Mouse (Mus musculus) MEL (cell line): ENCODE results near the gene Rnf126. TPM values are rescaled to one million over a fixed set of nuclear protein-coding genes. Genes with fewer than 3 reads are reported as not detected.
A peak's percentile ranks its signal among the peaks of the same experiment; 100 is the strongest.

Experiments used
- DNase-seq: peaks from one replicate; pipeline ENCODE4 v3.0.0; 2011; ENCODE audit warnings: low read depth, low spot score
- H3K27ac ChIP-seq: 2 replicates; pipeline ENCODE4 v1.5.1; 2012; ENCODE audit warnings: low read depth, mild to moderate bottlenecking, control low read depth, low read length, moderate library complexity; ENCODE audit not compliant: control insufficient read depth
- H3K27me3 ChIP-seq, 2 experiments: fragments of 150-350 bp in 1 of 2; sonication (generic) in 1 of 2; 2 replicates each; pipeline ENCODE4 v1.6.1; 2012; ENCODE audit warnings: low read length in 2 of 2, mild to moderate bottlenecking in 2 of 2, improper control_type of control experiment in 1 of 2, moderate library complexity in 1 of 2; ENCODE audit not compliant: insufficient read depth in 2 of 2, control insufficient read depth in 1 of 2
- H3K36me3 ChIP-seq, 2 experiments: 2 replicates each; pipeline ENCODE4 v1.6.1; 2012 to 2014; ENCODE audit warnings: low read length in 2 of 2, improper control_type of control experiment in 1 of 2, inconsistent platforms in 1 of 2, mild to moderate bottlenecking in 1 of 2; ENCODE audit not compliant: insufficient read depth in 2 of 2, control insufficient read depth in 1 of 2
- H3K4me1 ChIP-seq, 2 experiments: fragments of 150-350 bp in 1 of 2; sonication (generic) in 1 of 2; 2 replicates each; pipeline ENCODE4 v1.6.1; 2012; ENCODE audit warnings: low read length in 2 of 2, improper control_type of control experiment in 1 of 2, mild to moderate bottlenecking in 1 of 2; ENCODE audit not compliant: insufficient read depth in 2 of 2, control insufficient read depth in 1 of 2
- H3K4me3 ChIP-seq, 2 experiments: fragments of 150-350 bp in 1 of 2; sonication (generic) in 1 of 2; 2 replicates each; pipeline ENCODE4 v1.5.1; 2012; ENCODE audit warnings: low read depth in 2 of 2, low read length in 2 of 2, mild to moderate bottlenecking in 2 of 2, moderate library complexity in 2 of 2, control low read depth in 1 of 2, improper control_type of control experiment in 1 of 2; ENCODE audit not compliant: control insufficient read depth in 1 of 2, insufficient read depth in 1 of 2
- H3K79me2 ChIP-seq: 2 replicates; pipeline ENCODE4 v1.6.1; 2012; ENCODE audit warnings: mild to moderate bottlenecking, low read length, moderate library complexity; ENCODE audit not compliant: control insufficient read depth, poor library complexity, insufficient read depth
- H3K9ac ChIP-seq: 2 replicates; pipeline ENCODE4 v1.6.1; 2012; ENCODE audit warnings: low read depth, mild to moderate bottlenecking, control low read depth, low read length, moderate library complexity; ENCODE audit not compliant: control insufficient read depth, poor library complexity, severe bottlenecking
- H3K9me3 ChIP-seq: fragments of 150-350 bp; sonication (generic); replicated peaks from 2 replicates; pipeline ENCODE4 v1.6.1; 2012; ENCODE audit warnings: mild to moderate bottlenecking, low read length, improper control_type of control experiment, moderate library complexity; ENCODE audit not compliant: insufficient read depth
- BHLHE40 ChIP-seq: IDR thresholded peaks from 2 replicates; pipeline ENCODE4 v1.6.1; 2012; ENCODE audit warnings: low read depth, mild to moderate bottlenecking, inconsistent platforms, low read length, improper control_type of control experiment, borderline replicate concordance
- CHD1 ChIP-seq: IDR thresholded peaks from 2 replicates; pipeline ENCODE4 v1.6.1; 2012; ENCODE audit warnings: low read depth, mild to moderate bottlenecking, inconsistent platforms, low read length, improper control_type of control experiment
- CTCF ChIP-seq, 3 experiments: IDR thresholded peaks in 2 of 3; conservative IDR thresholded peaks in 1 of 3; 2 replicates each; pipeline ENCODE4 v1.5.1; 2011 to 2012; ENCODE audit warnings: low read length in 3 of 3, low read depth in 2 of 3, mild to moderate bottlenecking in 2 of 3, improper control_type of control experiment in 1 of 3, inconsistent platforms in 1 of 3, mixed read lengths in 1 of 3, moderate library complexity in 1 of 3; ENCODE audit not compliant: control insufficient read depth in 1 of 3, insufficient read depth in 1 of 3, poor library complexity in 1 of 3, severe bottlenecking in 1 of 3
- E2F4 ChIP-seq: IDR thresholded peaks from 2 replicates; pipeline ENCODE4 v1.6.1; 2011; ENCODE audit warnings: low read depth, low read length, improper control_type of control experiment, borderline replicate concordance
- ELF1 ChIP-seq: IDR thresholded peaks from 2 replicates; pipeline ENCODE4 v1.6.1; 2014; ENCODE audit warnings: low read depth, mild to moderate bottlenecking, inconsistent platforms, low read length, improper control_type of control experiment, moderate library complexity
- EP300 ChIP-seq, 2 experiments: IDR thresholded peaks; 2 replicates each; pipeline ENCODE4 v1.6.1; 2011; ENCODE audit warnings: improper control_type of control experiment in 2 of 2, low read length in 2 of 2, low read depth in 1 of 2, mild to moderate bottlenecking in 1 of 2
- HCFC1 ChIP-seq: IDR thresholded peaks from 2 replicates; pipeline ENCODE4 v1.6.1; 2012; ENCODE audit warnings: low read depth, mild to moderate bottlenecking, inconsistent platforms, low read length, improper control_type of control experiment, moderate library complexity
- JUND ChIP-seq: IDR thresholded peaks from 2 replicates; pipeline ENCODE4 v1.6.1; 2011; ENCODE audit warnings: low read depth, mild to moderate bottlenecking, improper control_type of control experiment, low read length
- MAFK ChIP-seq: IDR thresholded peaks from 2 replicates; pipeline ENCODE4 v1.6.1; 2011; ENCODE audit warnings: low read depth, mild to moderate bottlenecking, low read length, improper control_type of control experiment, borderline replicate concordance
- MAZ ChIP-seq: IDR thresholded peaks from 2 replicates; pipeline ENCODE4 v1.6.1; 2012; ENCODE audit warnings: low read depth, mild to moderate bottlenecking, inconsistent platforms, low read length, improper control_type of control experiment
- MYB ChIP-seq: IDR thresholded peaks from 2 replicates; pipeline ENCODE4 v1.6.1; 2011; ENCODE audit warnings: mild to moderate bottlenecking, low read depth, low read length, improper control_type of control experiment
- MYC ChIP-seq: IDR thresholded peaks from 2 replicates; pipeline ENCODE4 v1.6.1; 2011; ENCODE audit warnings: low read depth, mild to moderate bottlenecking, low read length, improper control_type of control experiment, moderate library complexity
- POLR2A ChIP-seq, 2 experiments: IDR thresholded peaks; 2 replicates each; pipeline ENCODE4 v1.6.1; 2011 to 2012; ENCODE audit warnings: low read length in 2 of 2, mild to moderate bottlenecking in 2 of 2, control low read depth in 1 of 2, improper control_type of control experiment in 1 of 2, low read depth in 1 of 2, moderate library complexity in 1 of 2; ENCODE audit not compliant: control insufficient read depth in 1 of 2, insufficient read depth in 1 of 2, poor library complexity in 1 of 2
- POLR2AphosphoS5 ChIP-seq: IDR thresholded peaks from 2 replicates; pipeline ENCODE4 v1.6.1; 2012; ENCODE audit warnings: low read depth, borderline replicate concordance, mild to moderate bottlenecking, inconsistent platforms, low read length, moderate library complexity, mixed read lengths
- RAD21 ChIP-seq: IDR thresholded peaks from 2 replicates; pipeline ENCODE4 v1.6.1; 2011; ENCODE audit warnings: mild to moderate bottlenecking, low read depth, low read length, improper control_type of control experiment
- SIN3A ChIP-seq: IDR thresholded peaks from 2 replicates; pipeline ENCODE4 v1.6.1; 2012; ENCODE audit warnings: low read length, improper control_type of control experiment, inconsistent platforms
- SMC3 ChIP-seq: IDR thresholded peaks from 2 replicates; pipeline ENCODE4 v1.6.1; 2011; ENCODE audit warnings: low read depth, low read length, improper control_type of control experiment
- TBP ChIP-seq: IDR thresholded peaks from 2 replicates; pipeline ENCODE4 v1.8.0; 2011; ENCODE audit warnings: low read depth, low read length, improper control_type of control experiment
- UBTF ChIP-seq: IDR thresholded peaks from 2 replicates; pipeline ENCODE4 v1.6.1; 2012; ENCODE audit warnings: low read depth, mild to moderate bottlenecking, inconsistent platforms, low read length, improper control_type of control experiment, moderate library complexity, borderline replicate concordance; ENCODE audit not compliant: insufficient read depth
- ZC3H11A ChIP-seq: IDR thresholded peaks from 2 replicates; pipeline ENCODE4 v1.6.1; 2012; ENCODE audit warnings: low read depth, mild to moderate bottlenecking, inconsistent platforms, low read length, improper control_type of control experiment
- polyA plus RNA-seq, 2 experiments: library from polyadenylated mRNA; stranded (reverse) in 1 of 2; unstranded in 1 of 2; fragments of >175 nt in 1 of 2; fragments of >200 nt in 1 of 2; gene quantifications; 2 replicates each; pipeline versions ENCODE4 v1.2.1 to v1.2.4; 2012; ENCODE audit warnings: low replicate concordance in 2 of 2, low read depth in 1 of 2; ENCODE audit not compliant: insufficient read length in 2 of 2, insufficient read depth in 1 of 2, missing spikeins in 1 of 2
- total RNA-seq: library from RNA; depleted of rRNA; stranded (reverse); fragments of 300-350 nt; gene quantifications from 2 replicates; pipeline ENCODE4 v1.2.3, GENCODE M21; 2012

Rnf126 gene
- total and polyA plus RNA-seq, 3 experiments, result 84.8 to 184 (median 174) TPM

DNA sequence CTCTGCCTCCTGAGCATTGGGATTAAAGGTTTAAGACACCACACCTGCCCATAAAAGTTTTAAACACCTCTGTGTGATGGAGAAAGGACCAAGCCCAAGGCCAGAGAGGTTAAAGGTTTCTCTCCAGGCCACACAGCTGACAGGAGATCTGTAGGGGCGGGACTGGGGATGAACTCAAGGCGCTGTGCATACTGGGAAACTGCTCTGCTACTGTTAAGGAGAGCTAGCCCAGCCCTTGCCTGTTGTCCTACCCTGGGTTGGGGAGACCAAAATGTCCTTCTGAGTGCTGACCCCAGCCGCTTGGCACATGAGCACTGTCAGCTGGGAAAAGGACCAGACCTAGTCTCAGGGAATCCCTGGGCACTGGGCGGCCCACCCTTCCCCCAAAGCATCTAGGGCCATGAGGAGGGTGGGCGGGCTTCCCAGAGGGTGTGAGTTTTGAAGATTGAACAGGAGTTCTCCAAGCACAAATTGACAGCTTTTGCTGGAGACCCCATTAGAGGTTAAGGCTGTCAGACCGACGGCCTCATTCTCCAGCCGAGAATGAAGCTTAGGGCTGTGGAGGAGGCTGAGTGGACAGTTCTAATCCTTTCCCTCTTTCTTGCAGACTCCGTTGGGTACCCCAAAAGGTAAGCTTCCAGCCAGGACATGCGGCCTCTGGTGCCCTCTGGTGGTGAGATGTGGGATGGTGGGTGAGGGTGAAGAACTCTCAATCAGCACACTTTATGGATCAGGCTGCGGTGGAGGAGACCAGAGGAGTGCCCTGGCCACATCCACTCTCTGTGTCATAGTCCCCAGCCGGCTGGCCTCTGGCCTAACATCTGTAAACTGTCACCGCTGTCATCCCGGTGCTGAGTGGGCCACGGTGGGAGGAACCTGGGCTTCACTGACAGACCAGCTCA lies 45.2 kb upstream of the Rnf126 start:
- Histone ChIP-seq H3K27ac (no peak overlapping the region), H3K27me3 (no peaks in the 10 kb centered on the region), H3K36me3 (no peaks in the 10 kb centered on the region), H3K79me2 (no peaks in the 10 kb centered on the region), H3K9ac (no peak overlapping the region), H3K9me3 (no peaks in the 10 kb centered on the region), H3K4me3 (no peak overlapping the region), H3K4me1 (no peaks in the 10 kb centered on the region)
- TF ChIP-seq POLR2AphosphoS5 (no peak), JUND (no peak), BHLHE40 (0 out of 2 replicates have a peak, but pooled peaks have one; percentile 23), MYC (0 out of 2 replicates have a peak, but pooled peaks have one; percentile 51), CTCF (IDR thresholded peaks at IDR 0.05 in 2 of 3, conservative IDR thresholded peaks at IDR 0.05 in 1 of 3; ENCODE audit: control insufficient read depth in 1 of 3, insufficient read depth in 1 of 3, low read depth in 2 of 3, low read length in 3 of 3, poor library complexity in 1 of 3, severe bottlenecking in 1 of 3) (peak; percentile 96 to 98 (median 97); a peak in 5 of 6 replicates), ZC3H11A (peak; percentile 93), MAFK (no peak), EP300 (IDR thresholded peaks at IDR 0.05; ENCODE audit: low read depth in 1 of 2, low read length in 2 of 2) (no peak), RAD21 (peak; percentile 97), SIN3A (peak; percentile 65), ELF1 (0 out of 2 replicates have a peak, but pooled peaks have one; percentile 21), SMC3 (peak; percentile 96), MAZ (peak; percentile 44; the same call in 1 of the 2 replicates), TBP (no peak)
- peak; percentile 79 for DNase-seq

DNA sequence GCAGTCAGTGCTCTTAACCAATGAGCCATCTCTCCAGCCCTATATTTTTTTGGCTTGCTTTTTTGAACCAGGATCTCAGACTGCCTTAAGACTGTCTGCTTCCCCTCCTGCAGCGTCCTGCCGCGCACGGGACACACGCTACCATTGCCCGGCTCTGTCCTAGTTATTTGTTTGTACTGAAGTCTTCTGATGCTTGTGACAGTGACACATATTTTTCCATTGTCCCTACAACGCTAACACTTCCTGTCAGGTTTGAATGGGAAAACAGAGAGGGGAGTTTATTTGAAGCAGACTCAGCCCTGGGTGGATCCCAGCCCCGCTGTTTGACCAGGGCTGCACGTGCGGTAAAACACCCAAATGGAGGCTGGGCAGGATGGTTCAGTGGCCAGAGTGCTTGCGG lies 42.0 kb upstream of the Rnf126 start:
- no peaks in the 10 kb centered on the region for H3K4me1 ChIP-seq
- H3K79me2 ChIP-seq, result no peaks in the 10 kb centered on the region
- no peaks in the 10 kb centered on the region for H3K27me3 ChIP-seq
- no peaks in the 10 kb centered on the region for H3K36me3 ChIP-seq
- TF ChIP-seq HCFC1 (no peak), POLR2A (IDR thresholded peaks at IDR 0.05; ENCODE audit: control insufficient read depth in 1 of 2, insufficient read depth in 1 of 2, low read depth in 1 of 2, low read length in 2 of 2, poor library complexity in 1 of 2) (no peak), CHD1 (no peak), CTCF (IDR thresholded peaks at IDR 0.05 in 2 of 3, conservative IDR thresholded peaks at IDR 0.05 in 1 of 3; ENCODE audit: control insufficient read depth in 1 of 3, insufficient read depth in 1 of 3, low read depth in 2 of 3, low read length in 3 of 3, poor library complexity in 1 of 3, severe bottlenecking in 1 of 3) (no peak), UBTF (no peak), E2F4 (no peak), MYB (no peak)
- H3K9ac ChIP-seq, result no peak overlapping the region
- no peak for DNase-seq
- no peak overlapping the region for H3K27ac ChIP-seq
- H3K4me3 ChIP-seq, result no peak overlapping the region
- H3K9me3 ChIP-seq, result no peaks in the 10 kb centered on the region
